Mouse (Mus musculus) hindbrain, postnatal 0 days (tissue): ENCODE measurements around the gene Cacna1i. TPM values are rescaled to one million over a fixed set of nuclear protein-coding genes. Genes with fewer than 3 reads are reported as not detected.

Experiments
- ATAC-seq: fragments of 200-750 bp; cut with Nextera tagmentation; 2 replicates; pipeline ENCODE4 v1.8.0; 2017; ENCODE audit warnings: mild to moderate bottlenecking, moderate TSS enrichment, moderate library complexity
- DNase-seq: peaks from one replicate; pipeline ENCODE4 v3.0.0-alpha.2; 2015; ENCODE audit warnings: low spot score
- H3K27ac ChIP-seq: fragments of 300-500 bp; sonication (generic); 2 replicates; pipeline ENCODE4 v1.5.1; 2014; ENCODE audit warnings: mild to moderate bottlenecking
- H3K27me3 ChIP-seq: fragments of 300-500 bp; sonication (generic); 2 replicates; pipeline ENCODE4 v1.6.1; 2014; ENCODE audit warnings: low read length, mixed read lengths; ENCODE audit not compliant: insufficient read depth
- H3K36me3 ChIP-seq: fragments of 300-500 bp; sonication (generic); 2 replicates; pipeline ENCODE4 v1.6.1; 2014; ENCODE audit warnings: low read length, mixed read lengths; ENCODE audit not compliant: insufficient read depth
- H3K4me1 ChIP-seq: fragments of 300-500 bp; sonication (generic); 2 replicates; pipeline ENCODE4 v1.6.1; 2014; ENCODE audit warnings: antibody characterized with exemption, low read length, mixed read lengths; ENCODE audit not compliant: insufficient read depth
- H3K4me2 ChIP-seq: fragments of 300-500 bp; sonication (generic); 2 replicates; pipeline ENCODE4 v1.6.1; 2014; ENCODE audit warnings: low read depth, mild to moderate bottlenecking, low read length, moderate library complexity, mixed read lengths
- H3K4me3 ChIP-seq: fragments of 300-500 bp; sonication (generic); 2 replicates; pipeline ENCODE4 v1.5.1; 2014; ENCODE audit warnings: low read length
- H3K9ac ChIP-seq: fragments of 300-500 bp; sonication (generic); replicated peaks from 2 replicates; pipeline ENCODE4 v1.6.1; 2014; ENCODE audit warnings: mild to moderate bottlenecking, low read length, moderate library complexity, mixed read lengths
- H3K9me3 ChIP-seq: fragments of 300-500 bp; sonication (generic); 2 replicates; pipeline ENCODE4 v1.6.1; 2016; ENCODE audit warnings: low read length, mixed read lengths
- CTCF ChIP-seq: IDR thresholded peaks from 2 replicates; pipeline ENCODE4 v1.5.1; 2016; ENCODE audit warnings: antibody characterized with exemption, control low read depth, low read depth
- WGBS: fragments of 180-500 bp; shearing (Covaris S2); extraction: QIAGEN DNeasy Blood & Tissue Kit; methylation state at CpG from one replicate; pipeline ENCODE4 v1.1.7; 2014; 5-methylcytosine and 5-hydroxymethylcytosine counted together
- polyA plus RNA-seq: library from polyadenylated mRNA; unstranded; fragments of >200 nt; fragmentation: Nextera tagmentation; extraction: Ambion mirVana; gene quantifications from 2 replicates; pipeline ENCODE4 v1.2.1, GENCODE M21; 2015
- total RNA-seq: library from RNA; depleted of rRNA; stranded (reverse); fragments of >200 nt; gene quantifications from 2 replicates; pipeline ENCODE4 v1.2.3, GENCODE M21; 2014

Cacna1i gene
- total and polyA plus RNA-seq, 2 experiments from 2014 or later, result 0.50 to 10.8 TPM

DNA sequence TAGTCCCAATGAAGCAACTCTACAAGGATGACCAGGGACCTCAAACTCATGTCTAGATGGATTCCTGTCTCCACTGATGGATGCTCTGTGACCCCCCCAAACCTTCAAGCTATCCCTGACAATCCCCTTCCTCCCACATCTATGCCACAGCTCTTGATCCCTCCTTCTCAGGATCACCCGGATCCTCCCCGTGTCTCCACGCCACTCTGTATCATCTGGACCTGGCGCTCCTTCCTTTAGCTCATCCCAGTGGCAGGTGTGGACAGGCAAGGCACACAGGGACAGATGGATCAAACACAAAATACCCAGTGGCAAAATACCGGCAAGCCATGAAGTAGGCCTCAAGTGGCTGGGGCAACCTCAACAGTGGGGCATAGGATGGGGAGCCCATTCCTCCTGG is 56.7 kb downstream of the Cacna1i start:
- Histone ChIP-seq H3K27ac (no peak overlapping the region), H3K9me3 (no peaks in the 10 kb centered on the region), H3K36me3 (no peaks in the 10 kb centered on the region), H3K4me1 (no peaks in the 10 kb centered on the region), H3K27me3 (no peaks in the 10 kb centered on the region), H3K4me3 (no peak overlapping the region), H3K9ac (no peak overlapping the region), H3K4me2 (no peak overlapping the region)
- no peak for DNase-seq
- WGBS, result 89% methylated on average over 5 of the region's 5 CpGs
- no peak for ATAC-seq
- TF ChIP-seq CTCF, result no peak

DNA sequence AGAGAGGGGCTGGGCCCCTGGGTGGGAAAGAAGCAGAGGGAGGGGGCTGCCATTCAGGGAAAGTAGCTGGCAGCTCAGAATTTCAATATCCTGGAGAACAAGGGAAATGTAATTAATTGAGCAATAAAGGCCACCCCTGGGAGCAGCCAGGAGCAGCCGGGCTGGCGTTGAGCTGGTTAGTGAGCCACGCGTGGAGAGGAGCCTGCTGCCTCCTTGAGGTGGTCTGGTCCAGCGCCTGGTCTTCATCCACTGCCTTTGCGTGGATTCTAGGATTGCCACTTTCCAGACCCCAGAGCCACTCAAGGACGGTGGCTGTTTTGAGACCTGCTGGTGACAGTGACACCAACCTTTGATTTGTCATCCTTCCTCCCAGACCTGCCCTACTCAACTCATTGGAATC is 59.5 kb downstream of the Cacna1i start:
- 55% methylated on average over 7 of the region's 7 CpGs for WGBS
- DNase-seq, result peak; percentile 25
- H3K9ac ChIP-seq, result no peak overlapping the region
- H3K4me3 ChIP-seq, result no peak overlapping the region
- H3K36me3 ChIP-seq, result no peaks in the 10 kb centered on the region
- no peak for TF ChIP-seq CTCF
- no peaks in the 10 kb centered on the region for H3K27me3 ChIP-seq
- no peak overlapping the region for H3K27ac ChIP-seq
- no peaks in the 10 kb centered on the region for H3K9me3 ChIP-seq
- no peak for ATAC-seq
- no peaks in the 10 kb centered on the region for H3K4me1 ChIP-seq
- no peak overlapping the region for H3K4me2 ChIP-seq

DNA sequence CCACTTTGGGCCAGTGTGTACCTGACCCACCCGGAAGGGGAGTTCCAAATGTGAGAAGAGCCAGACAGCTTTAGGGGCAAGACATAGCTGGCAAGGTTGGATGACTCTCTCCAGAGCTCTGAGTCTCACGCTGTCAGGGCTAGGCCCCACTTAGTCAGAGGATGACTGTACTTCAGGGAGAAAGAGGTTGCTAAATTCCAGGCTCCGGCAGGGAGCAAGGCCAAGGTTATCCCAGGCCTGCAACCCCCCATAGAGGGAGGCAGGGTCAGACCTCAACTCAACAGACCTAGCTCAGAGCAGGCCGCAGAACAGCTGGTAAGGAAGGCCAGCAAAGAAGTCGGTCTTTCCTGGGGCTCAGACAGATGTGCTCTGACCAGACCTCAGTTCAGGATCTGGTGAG is 63.4 kb downstream of the Cacna1i start:
- DNase-seq, result no peak
- Histone ChIP-seq H3K27me3 (no peaks in the 10 kb centered on the region), H3K4me2 (no peak overlapping the region), H3K9ac (no peak overlapping the region), H3K4me3 (no peak overlapping the region), H3K4me1 (no peaks in the 10 kb centered on the region), H3K9me3 (no peaks in the 10 kb centered on the region), H3K36me3 (no peaks in the 10 kb centered on the region), H3K27ac (no peak overlapping the region)
- no peak for ATAC-seq
- WGBS, result 79% methylated on average over 5 of the region's 5 CpGs
- no peak for TF ChIP-seq CTCF

DNA sequence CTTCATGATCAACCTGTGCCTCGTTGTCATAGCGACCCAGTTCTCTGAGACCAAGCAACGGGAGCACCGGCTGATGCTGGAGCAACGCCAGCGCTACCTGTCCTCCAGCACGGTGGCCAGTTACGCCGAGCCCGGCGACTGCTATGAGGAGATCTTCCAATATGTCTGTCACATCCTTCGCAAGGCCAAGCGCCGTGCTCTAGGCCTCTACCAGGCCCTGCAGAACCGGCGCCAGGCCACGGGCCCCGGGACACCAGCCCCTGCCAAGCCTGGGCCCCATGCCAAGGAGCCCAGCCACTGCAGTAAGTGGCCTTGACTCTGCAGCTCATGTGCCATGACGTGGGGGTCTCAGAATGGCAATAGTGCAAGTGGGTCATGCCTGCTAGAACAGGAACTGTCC is 71.8 kb downstream of the Cacna1i start:
- TF ChIP-seq CTCF, result no peak
- ATAC-seq (peak; percentile 60), DNase-seq (peak; percentile 59)
- Histone ChIP-seq H3K27me3 (no peaks in the 10 kb centered on the region), H3K27ac (no peak overlapping the region), H3K9ac (no peak overlapping the region), H3K4me1 (peaks cover 5% of the 10 kb centered on the region; the same call in 1 of the 2 replicates), H3K9me3 (no peaks in the 10 kb centered on the region), H3K36me3 (no peaks in the 10 kb centered on the region), H3K4me2 (no peak overlapping the region), H3K4me3 (no peak overlapping the region)
- whole genome bisulfite sequencing, result 49% methylated on average over 19 of the region's 19 CpGs

DNA sequence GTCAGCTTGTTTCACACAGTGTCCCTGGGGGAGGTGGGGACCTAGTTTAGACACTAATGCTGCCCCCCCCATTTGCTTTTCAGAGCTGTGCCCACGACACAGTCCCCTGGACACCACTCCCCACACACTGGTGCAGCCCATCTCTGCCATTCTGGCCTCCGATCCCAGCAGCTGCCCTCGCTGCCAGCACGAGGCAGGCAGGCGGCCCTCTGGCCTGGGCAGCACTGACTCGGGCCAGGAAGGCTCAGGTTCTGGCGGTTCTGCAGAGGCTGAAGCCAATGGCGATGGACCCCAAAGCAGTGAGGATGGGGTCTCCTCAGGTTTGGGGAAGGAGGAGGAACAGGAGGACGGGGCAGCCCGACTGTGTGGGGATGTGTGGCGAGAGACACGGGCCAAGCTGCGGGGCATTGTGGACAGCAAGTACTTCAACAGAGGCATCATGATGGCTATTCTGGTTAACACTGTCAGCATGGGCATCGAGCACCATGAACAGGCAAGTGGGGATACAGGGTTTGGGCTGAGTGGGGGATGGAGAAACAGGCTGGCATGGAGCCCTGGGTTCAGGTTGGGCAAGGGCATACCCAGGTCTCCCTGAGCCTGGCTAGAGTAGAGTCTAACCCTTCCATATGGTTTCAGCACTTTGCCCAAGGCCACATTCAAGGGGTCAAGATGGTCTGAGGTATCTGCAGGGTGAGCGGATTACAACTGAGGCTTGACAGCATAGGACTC is 74.9 kb downstream of the Cacna1i start:
- no peak overlapping the region for H3K27ac ChIP-seq
- H3K4me3 ChIP-seq, result no peak overlapping the region
- DNase-seq, result no peak
- peaks cover 5% of the 10 kb centered on the region; the same call in 1 of the 2 replicates for H3K4me1 ChIP-seq
- no peaks in the 10 kb centered on the region for H3K27me3 ChIP-seq
- H3K9ac ChIP-seq, result no peak overlapping the region
- no peaks in the 10 kb centered on the region for H3K36me3 ChIP-seq
- no peak for ATAC-seq
- no peak overlapping the region for H3K4me2 ChIP-seq
- no peak for TF ChIP-seq CTCF
- H3K9me3 ChIP-seq, result no peaks in the 10 kb centered on the region
- 84% methylated on average over 15 of the region's 15 CpGs for WGBS

DNA sequence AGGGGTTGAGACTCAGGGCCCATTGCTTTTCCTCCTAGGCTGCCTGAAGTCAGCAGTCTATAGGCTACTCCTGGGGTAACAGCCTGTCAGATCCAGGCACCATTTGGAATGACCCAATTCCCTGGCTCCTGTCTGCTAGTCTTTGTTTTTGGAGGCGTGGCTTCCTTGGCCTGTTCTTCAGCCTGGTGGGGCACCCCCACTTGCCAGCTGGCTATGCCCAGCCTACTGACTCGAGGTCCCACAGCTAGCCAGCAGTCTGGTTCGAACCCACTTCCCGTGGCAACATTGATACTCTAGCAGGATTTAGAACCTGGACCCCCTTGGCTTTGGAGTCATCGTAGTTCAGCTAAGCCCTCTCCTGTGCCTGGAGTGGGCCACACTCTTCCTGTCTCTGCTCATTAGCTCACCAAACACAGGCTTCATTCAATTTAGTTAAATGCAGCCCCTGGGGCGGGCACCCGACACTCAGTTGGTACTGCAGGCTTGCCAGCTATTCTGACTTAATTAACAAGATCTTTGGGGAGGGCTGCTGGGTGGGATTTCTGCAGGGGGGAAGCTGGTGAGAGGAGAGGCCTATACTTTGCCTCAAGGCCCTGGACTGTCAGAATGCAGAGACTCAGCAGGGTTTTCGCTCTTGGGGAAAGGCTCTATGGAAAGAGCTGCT is 75.6 kb downstream of the Cacna1i start:
- WGBS, result 45% methylated on average over 8 of the region's 8 CpGs
- peak; percentile 10; the same call in 1 of the 2 replicates for ATAC-seq
- H3K4me2 ChIP-seq, result no peak overlapping the region

More for the DNA sequence above, 75.6 kb downstream of the Cacna1i start:
- DNase-seq, result peak; percentile 50
- no peaks in the 10 kb centered on the region for H3K36me3 ChIP-seq
- H3K4me1 ChIP-seq, result peaks cover 5% of the 10 kb centered on the region; the same call in 1 of the 2 replicates
- no peak overlapping the region for H3K9ac ChIP-seq
- no peaks in the 10 kb centered on the region for H3K9me3 ChIP-seq
- H3K27ac ChIP-seq, result no peak overlapping the region
- no peaks in the 10 kb centered on the region for H3K27me3 ChIP-seq
- no peak overlapping the region for H3K4me3 ChIP-seq
- TF ChIP-seq CTCF, result no peak
